Mouse (Mus musculus) midbrain, embryonic 16.5 days (tissue): ENCODE data around the gene Slc25a21. TPM values are rescaled to one million over a fixed set of nuclear protein-coding genes. Genes with fewer than 3 reads are reported as not detected.
A peak's percentile ranks its signal among the peaks of the same experiment; 100 is the strongest.

ENCODE experiments used
- ATAC-seq: fragments of 200-750 bp; cut with Nextera tagmentation; 2 replicates; pipeline ENCODE4 v1.8.0; 2017; ENCODE audit warnings: moderate TSS enrichment
- H3K27ac ChIP-seq: fragments of 300-500 bp; sonication (generic); 2 replicates; pipeline ENCODE4 v1.5.1; 2014; ENCODE audit warnings: mild to moderate bottlenecking, low read length, mixed read lengths
- H3K27me3 ChIP-seq: fragments of 300-500 bp; sonication (generic); 2 replicates; pipeline ENCODE4 v1.6.1; 2014; ENCODE audit warnings: low read depth, low read length, mixed read lengths; ENCODE audit not compliant: control insufficient read depth, insufficient read depth
- H3K36me3 ChIP-seq: fragments of 300-500 bp; sonication (generic); 2 replicates; pipeline ENCODE4 v1.6.1; 2014; ENCODE audit warnings: mild to moderate bottlenecking, low read length, moderate library complexity, mixed read lengths; ENCODE audit not compliant: control insufficient read depth, insufficient read depth
- H3K4me1 ChIP-seq: fragments of 300-500 bp; sonication (generic); 2 replicates; pipeline ENCODE4 v1.6.1; 2014; ENCODE audit warnings: mild to moderate bottlenecking, low read length, mixed read lengths; ENCODE audit not compliant: control insufficient read depth, insufficient read depth
- H3K4me2 ChIP-seq: fragments of 300-500 bp; sonication (generic); 2 replicates; pipeline ENCODE4 v1.6.1; 2014; ENCODE audit warnings: mild to moderate bottlenecking, low read length, mixed read lengths
- H3K4me3 ChIP-seq: fragments of 300-500 bp; sonication (generic); 2 replicates; pipeline ENCODE4 v1.5.1; 2014; ENCODE audit warnings: low read depth, mild to moderate bottlenecking, low read length, moderate library complexity, mixed read lengths
- H3K9ac ChIP-seq: fragments of 300-500 bp; sonication (generic); 2 replicates; pipeline ENCODE4 v1.6.1; 2014; ENCODE audit warnings: low read depth, low read length, mixed read lengths
- H3K9me3 ChIP-seq: fragments of 300-500 bp; sonication (generic); replicated peaks from 2 replicates; pipeline ENCODE4 v1.6.1; 2014; ENCODE audit warnings: mild to moderate bottlenecking, low read length, mixed read lengths; ENCODE audit not compliant: control insufficient read depth, poor library complexity, severe bottlenecking
- WGBS: fragments of 180-500 bp; shearing (Covaris S2); extraction: QIAGEN DNeasy Blood & Tissue Kit; methylation state at CpG from one replicate; pipeline ENCODE4 v1.1.7; 2014; 5-methylcytosine and 5-hydroxymethylcytosine counted together
- polyA plus RNA-seq: library from polyadenylated mRNA; unstranded; fragments of >200 nt; fragmentation: Nextera tagmentation; extraction: Ambion mirVana; gene quantifications from 2 replicates; pipeline ENCODE4 v1.2.1, GENCODE M21; 2015

The Slc25a21 gene
- polyA plus RNA-seq, 1 experiment from 2014 or later: 0.26 TPM

GRCm38 (mm10) chr12:57016324-57016723, 180.9 kb downstream of the Slc25a21 start:
- H3K36me3 ChIP-seq: no peaks in the 10 kb centered on the region
- no peaks in the 10 kb centered on the region for H3K27me3 ChIP-seq
- no peaks in the 10 kb centered on the region for H3K9me3 ChIP-seq
- 0 out of 2 replicates have a peak, but pooled peaks have one; percentile 42 for ATAC-seq
- 82% methylated on average over 3 of the region's 3 CpGs for WGBS
- H3K9ac ChIP-seq: no peak overlapping the region
- H3K4me1 ChIP-seq: no peaks in the 10 kb centered on the region
- H3K27ac ChIP-seq: no peak overlapping the region
- no peak overlapping the region for H3K4me3 ChIP-seq
- H3K4me2 ChIP-seq: no peak overlapping the region

- Histone ChIP-seq H3K9ac (no peak overlapping the region), H3K36me3 (no peaks in the 10 kb centered on the region), H3K4me1 (no peaks in the 10 kb centered on the region), H3K4me3 (no peak overlapping the region), H3K9me3 (no peaks in the 10 kb centered on the region), H3K4me2 (no peak overlapping the region), H3K27me3 (no peaks in the 10 kb centered on the region), H3K27ac (no peak overlapping the region)
- WGBS: 73% methylated on average over 11 of the region's 11 CpGs
- no peak for ATAC-seq
Observed at GRCm38 (mm10) chr12:57009010-57009409, 188.3 kb downstream of the Slc25a21 start.

- Histone ChIP-seq H3K9me3 (no peaks in the 10 kb centered on the region), H3K4me2 (no peak overlapping the region), H3K4me3 (no peak overlapping the region), H3K4me1 (no peaks in the 10 kb centered on the region), H3K27me3 (peaks cover 4% of the 10 kb centered on the region), H3K9ac (no peak overlapping the region), H3K36me3 (no peaks in the 10 kb centered on the region), H3K27ac (no peak overlapping the region)
- WGBS: 11% methylated on average over 5 of the region's 5 CpGs
- no peak for ATAC-seq
Observed at GRCm38 (mm10) chr12:56986049-56986448, 211.2 kb downstream of the Slc25a21 start.

GRCm38 (mm10) chr12:56982066-56982626, 215.1 kb downstream of the Slc25a21 start:
- WGBS: 71% methylated on average over 18 of the region's 18 CpGs
- H3K27ac ChIP-seq: no peak overlapping the region
- ATAC-seq: no peak
- no peaks in the 10 kb centered on the region for H3K36me3 ChIP-seq
- no peaks in the 10 kb centered on the region for H3K4me1 ChIP-seq
- no peak overlapping the region for H3K4me3 ChIP-seq
- H3K9me3 ChIP-seq: no peaks in the 10 kb centered on the region
- no peak overlapping the region for H3K4me2 ChIP-seq
- peaks cover 4% of the 10 kb centered on the region for H3K27me3 ChIP-seq
- no peak overlapping the region for H3K9ac ChIP-seq

GRCm38 (mm10) chr12:56975256-56975655, 222.0 kb downstream of the Slc25a21 start:
- Histone ChIP-seq H3K4me3 (no peak overlapping the region), H3K9me3 (no peaks in the 10 kb centered on the region), H3K4me2 (no peak overlapping the region), H3K27ac (no peak overlapping the region), H3K9ac (no peak overlapping the region), H3K36me3 (no peaks in the 10 kb centered on the region), H3K27me3 (no peaks in the 10 kb centered on the region), H3K4me1 (no peaks in the 10 kb centered on the region)
- WGBS: 97% methylated on average over 6 of the region's 6 CpGs
- no peak for ATAC-seq

GRCm38 (mm10) chr12:56963236-56963635, 234.0 kb downstream of the Slc25a21 start:
- no peaks in the 10 kb centered on the region for H3K4me1 ChIP-seq
- 70% methylated on average over 4 of the region's 4 CpGs for WGBS
- no peak overlapping the region for H3K9ac ChIP-seq
- no peak for ATAC-seq
- H3K27ac ChIP-seq: no peak overlapping the region
- no peaks in the 10 kb centered on the region for H3K9me3 ChIP-seq
- no peaks in the 10 kb centered on the region for H3K36me3 ChIP-seq
- H3K4me2 ChIP-seq: no peak overlapping the region
- no peak overlapping the region for H3K4me3 ChIP-seq
- no peaks in the 10 kb centered on the region for H3K27me3 ChIP-seq

- H3K27ac ChIP-seq: no peak overlapping the region
- no peaks in the 10 kb centered on the region for H3K4me1 ChIP-seq
- no peaks in the 10 kb centered on the region for H3K27me3 ChIP-seq
- no peaks in the 10 kb centered on the region for H3K36me3 ChIP-seq
- ATAC-seq: no peak
- H3K9ac ChIP-seq: no peak overlapping the region
- peak overlapping the region; percentile 44 for H3K4me2 ChIP-seq
- H3K4me3 ChIP-seq: no peak overlapping the region
- 28% methylated on average over 9 of the region's 9 CpGs for WGBS
- no peaks in the 10 kb centered on the region for H3K9me3 ChIP-seq
Observed at GRCm38 (mm10) chr12:56959230-56960051, 237.8 kb downstream of the Slc25a21 start.

GRCm38 (mm10) chr12:56958244-56958643, 239.0 kb downstream of the Slc25a21 start:
- no peak for ATAC-seq
- Histone ChIP-seq H3K36me3 (no peaks in the 10 kb centered on the region), H3K4me3 (no peak overlapping the region), H3K27me3 (no peaks in the 10 kb centered on the region), H3K4me2 (no peak overlapping the region), H3K27ac (no peak overlapping the region), H3K4me1 (no peaks in the 10 kb centered on the region), H3K9me3 (no peaks in the 10 kb centered on the region), H3K9ac (no peak overlapping the region)
- 54% methylated on average over 11 of the region's 11 CpGs for WGBS
